Mouse (Mus musculus): ENCODE data around the gene Ripk3. TPM values are rescaled to one million over a fixed set of nuclear protein-coding genes. Genes with fewer than 3 reads are reported as not detected.

Ripk3 gene
- polyA plus RNA-seq, 1 experiment = 0.68 TPM

- no peak for DNase-seq (ENCODE audit: extremely low spot score in 1 of 2, low spot score in 1 of 2)
These were observed 26.5 kb downstream of the Ripk3 start for GRCm38 (mm10) chr14:55762001-55762821.

- DNase-seq (ENCODE audit: extremely low spot score in 1 of 2, low spot score in 1 of 2) = no peak
These were observed 27.5 kb downstream of the Ripk3 start, which contains the start of gene Ltb4r2 for GRCm38 (mm10) chr14:55761163-55761562. Ltb4r2 (plus strand) TSS chr14:55761428.

- DNase-seq (ENCODE audit: extremely low spot score in 1 of 2, low spot score in 1 of 2) = peak; percentile 59 to 94
These were observed 28.5 kb downstream of the Ripk3 start for GRCm38 (mm10) chr14:55760156-55760555.

- peak in 1 of 2 experiments; percentile 74 for DNase-seq (ENCODE audit: extremely low spot score in 1 of 2, low spot score in 1 of 2)
These were observed 30.3 kb downstream of the Ripk3 start, which contains the start of gene Cideb for GRCm38 (mm10) chr14:55758363-55758784. Cideb (minus strand) TSS chr14:55758458.

GRCm38 (mm10) chr14:55757566-55757965 lies 31.1 kb downstream of the Ripk3 start:
- DNase-seq (ENCODE audit: extremely low spot score in 1 of 2, low spot score in 1 of 2) = no peak

GRCm38 (mm10) chr14:55747051-55747847 lies 41.4 kb downstream of the Ripk3 start:
- DNase-seq (ENCODE audit: extremely low spot score in 1 of 2, low spot score in 1 of 2) = no peak

GRCm38 (mm10) chr14:55745861-55746237 lies 42.8 kb downstream of the Ripk3 start:
- DNase-seq (ENCODE audit: extremely low spot score in 1 of 2, low spot score in 1 of 2) = no peak

GRCm38 (mm10) chr14:55745180-55745860 lies 43.3 kb downstream of the Ripk3 start, which contains the start of the genes Dhrs1 and Nop9:
Dhrs1 (minus strand) TSS chr14:55745690.
Nop9 (plus strand) TSS chr14:55745693.
- peak; percentile 71 to 88 for DNase-seq (ENCODE audit: extremely low spot score in 1 of 2, low spot score in 1 of 2)

- peak; percentile 57 to 94 for DNase-seq (ENCODE audit: extremely low spot score in 1 of 2, low spot score in 1 of 2)
These were observed 45.0 kb downstream of the Ripk3 start for GRCm38 (mm10) chr14:55743711-55744110.

- DNase-seq (ENCODE audit: extremely low spot score in 1 of 2, low spot score in 1 of 2) = no peak
These were observed 51.5 kb downstream of the Ripk3 start for GRCm38 (mm10) chr14:55737086-55737687.

GRCm38 (mm10) chr14:55735758-55736157 lies 52.9 kb downstream of the Ripk3 start:
- no peak for DNase-seq (ENCODE audit: extremely low spot score in 1 of 2, low spot score in 1 of 2)

GRCm38 (mm10) chr14:55735334-55735733 lies 53.3 kb downstream of the Ripk3 start:
- no peak for DNase-seq (ENCODE audit: extremely low spot score in 1 of 2, low spot score in 1 of 2)

Other genes starting within 250 kb of the Ripk3 start
- gene Pck2, start 248.6 kb downstream of the Ripk3 start, polyA plus RNA-seq (2012; rRNA removed) = 30.5 and 36.9 TPM in 2 replicates
- gene Dcaf11, start 228.9 kb downstream of the Ripk3 start, polyA plus RNA-seq (2012; rRNA removed) = 107 and 128 TPM in 2 replicates
- 1.3 and 1.7 TPM in 2 replicates for gene A730061H03Rik, start 228.5 kb downstream of the Ripk3 start, polyA plus RNA-seq (2012; rRNA removed)
- 0.11 TPM in 1 of 2 replicates, not detected in the other for gene Fitm1, start 213.2 kb downstream of the Ripk3 start, polyA plus RNA-seq (2012; rRNA removed)
- gene Psme1, start 210.7 kb downstream of the Ripk3 start, polyA plus RNA-seq (2012; rRNA removed) = 62.6 and 82.8 TPM in 2 replicates
- gene Emc9, start 203.6 kb downstream of the Ripk3 start, polyA plus RNA-seq (2012; rRNA removed) = 56.3 and 58.2 TPM in 2 replicates
- gene Psme2, start 197.8 kb downstream of the Ripk3 start, polyA plus RNA-seq (2012; rRNA removed) = 43.2 and 46.9 TPM in 2 replicates
- 24.2 TPM in 2 replicates for gene Rnf31, start 197.2 kb downstream of the Ripk3 start, polyA plus RNA-seq (2012; rRNA removed)
- 19.1 and 22.9 TPM in 2 replicates for gene Irf9, start 185.3 kb downstream of the Ripk3 start, polyA plus RNA-seq (2012; rRNA removed)
- 17.2 and 22.6 TPM in 2 replicates for gene Rec8, start 170.8 kb downstream of the Ripk3 start, polyA plus RNA-seq (2012; rRNA removed)
- 139 and 152 TPM in 2 replicates for gene Ipo4, start 152.9 kb downstream of the Ripk3 start, polyA plus RNA-seq (2012; rRNA removed)
- gene Gm49378, start 151.0 kb downstream of the Ripk3 start, polyA plus RNA-seq (2012; rRNA removed) = 4.3 and 6.2 TPM in 2 replicates
- gene Tm9sf1, start 145.1 kb downstream of the Ripk3 start, polyA plus RNA-seq (2012; rRNA removed) = 33.0 and 38.5 TPM in 2 replicates
- 0.78 and 1.2 TPM in 2 replicates for gene Tssk4, start 138.7 kb downstream of the Ripk3 start, polyA plus RNA-seq (2012; rRNA removed)
- gene Mdp1, start 128.4 kb downstream of the Ripk3 start, polyA plus RNA-seq (2012; rRNA removed) = 46.0 and 46.7 TPM in 2 replicates
- 30.6 and 33.0 TPM in 2 replicates for gene Gmpr2, start 116.9 kb downstream of the Ripk3 start, polyA plus RNA-seq (2012; rRNA removed)
- gene Nedd8, start 116.7 kb downstream of the Ripk3 start, polyA plus RNA-seq (2012; rRNA removed) = 351 and 383 TPM in 2 replicates
- 19.2 and 21.7 TPM in 2 replicates for gene Tinf2, start 107.0 kb downstream of the Ripk3 start, polyA plus RNA-seq (2012; rRNA removed)
- 0.14 and 0.21 TPM in 2 replicates for gene Tgm1, start 74.9 kb downstream of the Ripk3 start, polyA plus RNA-seq (2012; rRNA removed)
- gene Rabggta, start 66.6 kb downstream of the Ripk3 start, polyA plus RNA-seq (2012; rRNA removed) = 60.7 and 64.3 TPM in 2 replicates
- 111 and 119 TPM in 2 replicates for gene Dhrs1, start 43.2 kb downstream of the Ripk3 start, polyA plus RNA-seq (2012; rRNA removed)
- 8.9 and 9.0 TPM in 2 replicates for gene Nop9, start 43.2 kb downstream of the Ripk3 start, polyA plus RNA-seq (2012; rRNA removed)
- gene Cideb, start 30.4 kb downstream of the Ripk3 start, polyA plus RNA-seq (2012; rRNA removed) = 15.6 and 18.7 TPM in 2 replicates
- gene Ltb4r2, start 27.4 kb downstream of the Ripk3 start, polyA plus RNA-seq (2012; rRNA removed) = 0.18 and 0.19 TPM in 2 replicates
- 0.11 and 0.14 TPM in 2 replicates for gene Ltb4r1, start 22.9 kb downstream of the Ripk3 start, polyA plus RNA-seq (2012; rRNA removed)
- 4.0 and 4.3 TPM in 2 replicates for gene Adcy4, start 4.8 kb downstream of the Ripk3 start, polyA plus RNA-seq (2012; rRNA removed)
- 1.5 and 2.7 TPM in 2 replicates for gene Nfatc4, start 34.3 kb upstream of the Ripk3 start, polyA plus RNA-seq (2012; rRNA removed)
- 3.8 and 4.3 TPM in 2 replicates for gene Nynrin, start 65.1 kb upstream of the Ripk3 start, polyA plus RNA-seq (2012; rRNA removed)
- gene Cbln3, start 95.5 kb upstream of the Ripk3 start, polyA plus RNA-seq (2012; rRNA removed) = 0.25 and 0.26 TPM in 2 replicates
- gene Khnyn, start 96.1 kb upstream of the Ripk3 start, polyA plus RNA-seq (2012; rRNA removed) = 10.3 and 12.2 TPM in 2 replicates
- gene Sdr39u1, start 111.4 kb upstream of the Ripk3 start, polyA plus RNA-seq (2012; rRNA removed) = 122 and 128 TPM in 2 replicates
- 0.08 and 0.11 TPM in 2 replicates for gene Cma1, start 155.8 kb upstream of the Ripk3 start, polyA plus RNA-seq (2012; rRNA removed)
- not detected in 2 replicates for gene Cma2, start 162.1 kb upstream of the Ripk3 start, polyA plus RNA-seq (2012; rRNA removed)
- not detected in 2 replicates for gene Mcpt1, start 229.1 kb upstream of the Ripk3 start, polyA plus RNA-seq (2012; rRNA removed)
- not detected in 2 replicates for gene Mcpt9, start 241.6 kb upstream of the Ripk3 start, polyA plus RNA-seq (2012; rRNA removed)